Mouse (Mus musculus) myocyte (in vitro differentiated cells): ENCODE results near the gene Cxcr1.

Experiments used
- CEBPB ChIP-seq: IDR thresholded peaks from 2 replicates; pipeline ENCODE4 v1.6.1; 2011; ENCODE audit warnings: mild to moderate bottlenecking, moderate library complexity; ENCODE audit not compliant: poor library complexity, insufficient read depth, severe bottlenecking
- E2F4 ChIP-seq: IDR thresholded peaks from one replicate; pipeline ENCODE4 v1.6.1; 2011; ENCODE audit warnings: mild to moderate bottlenecking, control low read depth, moderate library complexity; ENCODE audit not compliant: insufficient read depth
- MAX ChIP-seq: IDR thresholded peaks from one replicate; pipeline ENCODE4 v1.6.1; 2011; ENCODE audit warnings: low read depth, mild to moderate bottlenecking, control low read depth
- MYOD1 ChIP-seq, 3 experiments: IDR thresholded peaks; one replicate each; pipeline ENCODE4 v1.6.1; 2011; ENCODE audit warnings: control low read depth in 2 of 3, low read depth in 2 of 3, mild to moderate bottlenecking in 2 of 3, moderate library complexity in 1 of 3; ENCODE audit not compliant: insufficient read length in 2 of 3, control insufficient read depth in 1 of 3
- MYOG ChIP-seq, 3 experiments: IDR thresholded peaks; one replicate each; pipeline ENCODE4 v1.6.1; 2011; ENCODE audit warnings: control low read depth in 2 of 3, low read depth in 2 of 3, mild to moderate bottlenecking in 2 of 3; ENCODE audit not compliant: insufficient read length in 2 of 3, control insufficient read depth in 1 of 3, insufficient read depth in 1 of 3
- POLR2A ChIP-seq: IDR thresholded peaks from one replicate; pipeline ENCODE4 v1.6.1; 2011; ENCODE audit warnings: low read depth, mild to moderate bottlenecking, control low read depth, moderate library complexity; ENCODE audit not compliant: insufficient read length
- POLR2AphosphoS2 ChIP-seq: IDR thresholded peaks from one replicate; pipeline ENCODE4 v1.6.1; 2011; ENCODE audit warnings: low read depth, control low read depth; ENCODE audit not compliant: insufficient read length
- REST ChIP-seq: IDR thresholded peaks from one replicate; pipeline ENCODE4 v1.6.1; 2011; ENCODE audit warnings: mild to moderate bottlenecking, control low read depth, moderate library complexity; ENCODE audit not compliant: insufficient read depth, insufficient read length
- SRF ChIP-seq: IDR thresholded peaks from one replicate; pipeline ENCODE4 v1.6.1; 2011; ENCODE audit warnings: low read depth; ENCODE audit not compliant: control insufficient read depth, insufficient read length
- TCF12 ChIP-seq: IDR thresholded peaks from one replicate; pipeline ENCODE4 v1.6.1; 2011; ENCODE audit warnings: mild to moderate bottlenecking, control low read depth; ENCODE audit not compliant: poor library complexity, insufficient read depth, severe bottlenecking
- USF1 ChIP-seq: IDR thresholded peaks from one replicate; pipeline ENCODE4 v1.6.1; 2011; ENCODE audit warnings: low read depth, mild to moderate bottlenecking, control low read depth, moderate library complexity

DNA sequence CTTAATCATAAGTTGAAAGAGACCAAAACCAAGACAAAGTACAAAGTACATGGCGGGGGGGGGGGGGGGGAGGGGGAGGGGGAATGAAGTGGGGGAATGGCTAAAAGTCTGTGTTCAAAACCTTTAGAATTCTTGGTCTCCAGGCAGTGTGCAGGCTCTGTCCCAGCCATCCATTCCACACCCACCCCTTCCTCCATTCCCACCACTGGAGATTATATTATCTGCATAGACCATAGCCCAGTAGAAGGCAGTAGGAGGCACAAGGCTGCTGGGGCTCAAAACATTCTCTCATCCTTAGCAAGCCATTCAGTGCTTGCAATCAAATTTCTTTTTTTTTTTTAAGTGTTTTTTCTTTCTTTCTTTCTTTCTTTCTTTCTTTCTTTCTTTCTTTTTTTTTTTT lies 36.6 kb upstream of the Cxcr1 start:
- TF ChIP-seq POLR2AphosphoS2 (no peak), USF1 (no peak), CEBPB (no peak), POLR2A (no peak), E2F4 (no peak), MYOG (IDR thresholded peaks at IDR 0.05; ENCODE audit: control insufficient read depth in 1 of 3, insufficient read depth in 1 of 3, insufficient read length in 2 of 3, low read depth in 2 of 3) (no peak), TCF12 (no peak), SRF (no peak), MAX (no peak), MYOD1 (IDR thresholded peaks at IDR 0.05; ENCODE audit: control insufficient read depth in 1 of 3, insufficient read length in 2 of 3, low read depth in 2 of 3) (no peak), REST (no peak)
